Mouse (Mus musculus) hindbrain, embryonic 11.5 days (tissue): ENCODE measurements around the gene Bnip2. TPM values are rescaled to one million over a fixed set of nuclear protein-coding genes. Genes with fewer than 3 reads are reported as not detected.

Source experiments
- ATAC-seq: fragments of 200-750 bp; cut with Nextera tagmentation; 2 replicates; pipeline ENCODE4 v1.8.0; 2017; ENCODE audit warnings: mild to moderate bottlenecking, moderate TSS enrichment, moderate library complexity; ENCODE audit not compliant: low FRiP score
- DNase-seq: peaks from one replicate; pipeline ENCODE4 v3.0.0-alpha.2; 2015; ENCODE audit warnings: low spot score
- H3K27ac ChIP-seq: fragments of 300-500 bp; sonication (generic); 2 replicates; pipeline ENCODE4 v1.5.1; 2014; ENCODE audit warnings: mild to moderate bottlenecking, low read depth, low read length
- H3K27me3 ChIP-seq: fragments of 300-500 bp; sonication (generic); 2 replicates; pipeline ENCODE4 v1.6.1; 2014; ENCODE audit warnings: mild to moderate bottlenecking, low read length, moderate library complexity, mixed read lengths; ENCODE audit not compliant: control insufficient read depth, insufficient read depth
- H3K36me3 ChIP-seq: fragments of 300-500 bp; sonication (generic); 2 replicates; pipeline ENCODE4 v1.6.1; 2014; ENCODE audit warnings: mild to moderate bottlenecking, low read length, moderate library complexity, mixed read lengths; ENCODE audit not compliant: control insufficient read depth, insufficient read depth
- H3K4me1 ChIP-seq: fragments of 300-500 bp; sonication (generic); replicated peaks from 2 replicates; pipeline ENCODE4 v1.6.1; 2014; ENCODE audit warnings: low read length, mixed read lengths; ENCODE audit not compliant: control insufficient read depth, insufficient read depth
- H3K4me2 ChIP-seq: fragments of 300-500 bp; sonication (generic); replicated peaks from 2 replicates; pipeline ENCODE4 v1.6.1; 2014; ENCODE audit warnings: mild to moderate bottlenecking, low read depth, low read length
- H3K4me3 ChIP-seq: fragments of 300-500 bp; sonication (generic); 2 replicates; pipeline ENCODE4 v1.5.1; 2014; ENCODE audit warnings: low read depth, low read length
- H3K9ac ChIP-seq: fragments of 300-500 bp; sonication (generic); 2 replicates; pipeline ENCODE4 v1.6.1; 2014; ENCODE audit warnings: low read depth, low read length
- H3K9me3 ChIP-seq: fragments of 300-500 bp; sonication (generic); 2 replicates; pipeline ENCODE4 v1.6.1; 2016; ENCODE audit warnings: low read length; ENCODE audit not compliant: control insufficient read depth
- WGBS: fragments of 180-500 bp; shearing (Covaris S2); extraction: QIAGEN DNeasy Blood & Tissue Kit; methylation state at CpG from one replicate; pipeline ENCODE4 v1.1.7; 2014; 5-methylcytosine and 5-hydroxymethylcytosine counted together
- polyA plus RNA-seq: library from polyadenylated mRNA; unstranded; fragments of >200 nt; fragmentation: Nextera tagmentation; extraction: Ambion mirVana; gene quantifications from 2 replicates; pipeline ENCODE4 v1.2.1, GENCODE M21; 2014

Gene Bnip2
- polyA plus RNA-seq, 1 experiment from 2014 or later: 124 TPM

DNA sequence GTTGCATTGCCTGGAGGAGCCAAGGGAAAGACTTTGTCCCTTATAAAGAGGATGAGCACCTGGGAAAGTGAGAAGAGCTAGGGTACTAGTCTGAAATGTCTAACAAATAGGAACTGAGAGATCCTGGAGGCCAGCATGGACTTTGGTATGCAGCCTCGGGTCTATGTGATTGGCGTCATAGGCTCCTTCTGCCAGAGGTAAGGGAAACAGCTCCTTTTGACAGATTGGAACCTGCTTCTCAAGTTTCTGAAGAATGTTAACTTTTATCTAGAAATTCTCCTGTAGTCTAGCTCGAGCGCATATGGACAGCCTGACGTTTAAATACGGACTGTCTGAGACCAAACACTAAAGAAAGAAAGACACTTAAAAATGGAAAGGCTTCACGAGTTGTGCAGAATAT, 48.7 kb downstream of the Bnip2 start, which contains the start of gene Gcnt3:
Gcnt3 (minus strand) TSS at position 101 of the 400 bp plus-strand sequence.
- ATAC-seq (no peak), DNase-seq (no peak)
- Histone ChIP-seq H3K27ac (no peak within 1 kb of the TSS), H3K36me3 (no peaks in the 10 kb centered on the region), H3K9me3 (no peaks in the 10 kb centered on the region), H3K9ac (no peak within 1 kb of the TSS), H3K27me3 (no peaks in the 10 kb centered on the region), H3K4me3 (no peak within 1 kb of the TSS), H3K4me2 (no peak within 1 kb of the TSS), H3K4me1 (no peaks in the 10 kb centered on the region)
- WGBS: 93% methylated on average over 7 of the region's 7 CpGs

DNA sequence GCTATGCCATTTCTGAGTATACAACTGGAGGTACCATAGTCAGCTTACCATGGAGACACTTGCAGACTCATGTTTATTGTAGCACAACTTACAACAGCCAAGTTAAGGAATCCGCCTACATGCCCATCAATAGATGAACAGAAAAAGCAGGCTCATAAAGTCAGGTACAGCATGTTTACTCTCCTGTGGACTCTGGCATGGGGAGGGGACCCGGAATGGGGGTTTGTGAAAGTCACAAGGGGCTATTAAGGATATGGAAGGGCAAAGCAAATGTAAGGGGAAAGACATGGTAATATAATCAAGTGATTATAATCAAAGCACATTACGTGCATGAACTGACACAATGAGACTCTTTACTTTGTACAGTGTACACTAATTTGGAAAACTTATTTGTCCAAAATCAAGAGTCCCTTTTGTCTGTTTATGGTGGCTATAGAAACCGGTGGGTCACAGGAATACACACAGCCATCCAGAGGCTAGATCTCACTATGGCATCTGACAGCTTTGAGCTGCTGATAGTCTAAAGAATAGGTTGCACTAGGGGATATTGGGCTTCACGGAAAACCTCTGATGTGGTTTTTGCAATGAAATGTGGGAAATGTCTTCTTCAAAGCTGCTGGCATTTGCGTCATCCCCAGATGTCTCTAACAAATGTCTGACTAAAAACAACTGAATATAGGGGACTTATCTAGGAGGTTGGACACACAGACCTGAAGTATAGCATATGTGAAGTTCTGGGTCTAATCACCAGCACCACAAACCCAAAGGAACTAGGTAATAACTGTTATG, 50.5 kb downstream of the Bnip2 start:
- no peak overlapping the region for H3K4me2 ChIP-seq
- WGBS: 93% methylated on average over 6 of the region's 6 CpGs
- H3K4me3 ChIP-seq: no peak overlapping the region
- no peak overlapping the region for H3K9ac ChIP-seq
- no peaks in the 10 kb centered on the region for H3K9me3 ChIP-seq
- H3K4me1 ChIP-seq: no peaks in the 10 kb centered on the region
- no peaks in the 10 kb centered on the region for H3K27me3 ChIP-seq
- ATAC-seq (no peak), DNase-seq (no peak)
- H3K36me3 ChIP-seq: no peaks in the 10 kb centered on the region
- H3K27ac ChIP-seq: no peak overlapping the region

DNA sequence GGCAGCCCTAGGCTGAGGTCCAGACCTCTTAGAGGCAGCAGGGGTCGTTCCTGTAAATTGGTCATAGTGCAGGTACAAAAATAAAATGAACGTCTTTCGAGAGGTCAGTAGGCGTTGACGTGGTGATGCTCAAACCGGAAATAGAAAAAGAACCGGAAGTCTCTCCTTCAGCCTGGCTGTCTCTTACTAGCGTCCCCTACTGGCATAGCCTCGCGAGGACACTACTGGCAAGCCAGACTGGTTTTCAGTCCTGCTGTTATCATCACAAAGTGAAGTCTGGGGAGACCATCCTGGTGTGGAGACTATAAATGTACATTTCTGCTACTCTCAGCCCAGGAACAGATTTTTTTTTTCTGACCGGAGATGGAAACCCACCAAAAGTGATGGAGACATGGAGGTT, 51.3 kb downstream of the Bnip2 start:
- WGBS: 84% methylated on average over 11 of the region's 11 CpGs

DNA sequence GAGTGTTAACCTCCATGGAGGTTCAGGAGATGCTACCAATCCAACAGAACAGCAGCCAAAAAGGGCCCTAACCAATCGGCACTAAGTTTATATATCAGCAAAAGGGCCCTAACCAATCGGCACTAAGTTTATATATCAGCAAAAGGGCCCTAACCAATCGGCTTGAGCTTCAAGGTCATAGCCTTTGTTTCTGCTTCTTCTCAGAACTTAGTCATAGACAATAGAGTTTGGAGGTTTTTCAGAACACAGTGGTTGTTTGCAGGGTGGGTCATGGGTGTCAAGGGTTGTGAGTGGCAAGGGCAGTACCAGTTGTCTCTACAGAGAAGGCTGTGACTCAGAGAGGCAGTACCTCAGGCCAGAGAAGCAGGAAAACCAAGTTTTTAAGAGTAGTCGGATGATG, 52.9 kb downstream of the Bnip2 start:
- no peaks in the 10 kb centered on the region for H3K36me3 ChIP-seq
- no peak for DNase-seq
- H3K4me3 ChIP-seq: no peak overlapping the region
- WGBS: 93% methylated on average over 4 of the region's 4 CpGs
- no peak overlapping the region for H3K4me2 ChIP-seq
- no peak for ATAC-seq
- no peak overlapping the region for H3K27ac ChIP-seq
- no peaks in the 10 kb centered on the region for H3K9me3 ChIP-seq
- H3K9ac ChIP-seq: no peak overlapping the region
- no peaks in the 10 kb centered on the region for H3K4me1 ChIP-seq
- no peaks in the 10 kb centered on the region for H3K27me3 ChIP-seq

More for the DNA sequence above, 51.3 kb downstream of the Bnip2 start:
- H3K4me1 ChIP-seq: no peaks in the 10 kb centered on the region
- no peaks in the 10 kb centered on the region for H3K36me3 ChIP-seq
- DNase-seq (no peak), ATAC-seq (no peak)
- no peak overlapping the region for H3K4me3 ChIP-seq
- no peak overlapping the region for H3K9ac ChIP-seq
- H3K4me2 ChIP-seq: no peak overlapping the region
- H3K27me3 ChIP-seq: no peaks in the 10 kb centered on the region
- H3K9me3 ChIP-seq: no peaks in the 10 kb centered on the region
- H3K27ac ChIP-seq: no peak overlapping the region

DNA sequence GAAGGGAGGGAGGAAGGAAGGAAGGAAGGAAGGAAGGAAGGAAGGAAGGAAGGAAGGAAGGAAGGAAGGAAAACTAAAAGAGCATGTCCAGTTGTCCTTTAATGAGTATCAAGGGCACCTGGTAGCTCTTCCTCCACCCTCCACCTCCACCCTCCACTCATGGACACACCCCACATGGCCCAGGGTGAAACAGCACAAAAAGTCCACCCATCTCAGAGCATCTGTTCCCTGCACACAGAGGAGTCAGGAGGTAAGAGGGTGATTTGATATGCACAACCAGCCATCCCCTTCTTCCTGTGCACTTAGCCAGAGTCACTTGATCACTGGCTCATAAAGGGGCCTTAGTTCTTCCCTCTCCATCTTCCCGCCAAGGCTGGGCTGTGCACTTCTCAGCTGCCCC, 53.7 kb downstream of the Bnip2 start:
- Histone ChIP-seq H3K27me3 (no peaks in the 10 kb centered on the region), H3K4me1 (no peaks in the 10 kb centered on the region), H3K27ac (no peak overlapping the region), H3K4me3 (no peak overlapping the region), H3K36me3 (no peaks in the 10 kb centered on the region), H3K9ac (no peak overlapping the region), H3K9me3 (no peaks in the 10 kb centered on the region), H3K4me2 (no peak overlapping the region)
- ATAC-seq (no peak), DNase-seq (no peak)
- 75% methylated on average over 1 of the region's 1 CpGs for WGBS

DNA sequence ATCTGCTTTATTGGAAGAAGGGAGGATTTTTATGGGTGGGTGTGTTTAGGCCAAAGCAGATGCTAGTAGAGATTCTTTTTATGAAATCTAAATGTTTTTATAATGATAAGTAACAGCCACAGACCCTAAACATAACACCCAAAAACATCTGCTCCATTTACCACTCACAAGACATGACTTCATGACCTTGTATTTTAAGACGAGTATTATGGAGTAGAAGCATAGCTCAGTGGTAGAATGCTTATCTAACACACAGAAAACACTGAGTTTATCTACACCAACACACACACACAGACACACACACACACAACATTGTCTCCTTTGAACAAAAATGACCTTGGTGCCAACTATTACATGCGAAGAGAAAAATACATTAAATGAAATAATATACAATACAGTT, 55.6 kb downstream of the Bnip2 start:
- DNase-seq: no peak

DNA sequence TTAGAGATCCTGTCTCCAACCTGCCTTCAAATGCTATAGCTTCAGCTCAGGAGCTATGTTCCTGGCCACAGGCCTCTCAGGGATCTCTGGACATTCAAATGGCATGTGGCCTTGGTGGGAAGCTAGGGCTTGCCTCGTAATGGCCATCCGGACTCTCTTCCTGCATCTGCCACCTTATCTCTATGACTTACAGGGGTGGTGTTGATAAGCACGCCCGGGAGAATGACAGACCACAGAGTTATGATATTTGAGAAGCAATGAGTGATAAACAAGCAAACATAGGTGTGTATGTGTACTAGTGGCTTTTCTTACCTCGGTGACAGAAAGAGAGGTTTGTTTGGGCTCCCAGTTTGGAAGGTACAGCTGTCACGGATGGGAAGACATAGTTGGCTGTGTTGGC, 57.0 kb downstream of the Bnip2 start:
- Histone ChIP-seq H3K4me3 (no peak overlapping the region), H3K4me1 (no peaks in the 10 kb centered on the region), H3K9ac (no peak overlapping the region), H3K27ac (no peak overlapping the region), H3K4me2 (no peak overlapping the region), H3K36me3 (no peaks in the 10 kb centered on the region), H3K27me3 (no peaks in the 10 kb centered on the region), H3K9me3 (no peaks in the 10 kb centered on the region)
- ATAC-seq (no peak), DNase-seq (no peak)
- 91% methylated on average over 6 of the region's 6 CpGs for WGBS

More for the DNA sequence above, 55.6 kb downstream of the Bnip2 start:
- H3K9ac ChIP-seq: no peak overlapping the region
- no peaks in the 10 kb centered on the region for H3K4me1 ChIP-seq
- no peaks in the 10 kb centered on the region for H3K9me3 ChIP-seq
- no peak overlapping the region for H3K4me2 ChIP-seq
- no peak overlapping the region for H3K4me3 ChIP-seq
- no peaks in the 10 kb centered on the region for H3K27me3 ChIP-seq
- ATAC-seq: no peak
- no peak overlapping the region for H3K27ac ChIP-seq
- 80% methylated on average over 2 of the region's 2 CpGs for WGBS
- H3K36me3 ChIP-seq: no peaks in the 10 kb centered on the region

DNA sequence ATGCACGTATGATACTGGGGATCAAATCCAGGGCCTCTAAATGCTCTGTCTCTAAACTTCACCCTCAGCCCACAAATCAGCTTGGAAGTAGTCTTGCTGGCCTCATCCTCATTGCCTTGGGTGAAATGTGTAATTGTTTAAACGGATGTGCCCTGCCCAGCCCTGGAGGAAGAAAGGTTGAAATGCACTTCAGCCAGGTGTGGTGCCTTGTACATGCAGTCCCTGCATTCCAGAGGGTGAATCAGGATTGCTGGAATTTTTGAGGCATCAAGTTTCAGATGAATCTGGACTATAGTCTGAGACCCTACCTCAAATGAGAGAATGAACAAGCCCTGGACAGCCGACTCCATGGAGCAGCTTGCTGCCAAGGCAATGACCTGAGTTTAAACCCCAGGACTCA, 58.6 kb downstream of the Bnip2 start:
- Histone ChIP-seq H3K4me1 (no peaks in the 10 kb centered on the region), H3K4me3 (no peak overlapping the region), H3K9me3 (no peaks in the 10 kb centered on the region), H3K27me3 (no peaks in the 10 kb centered on the region), H3K27ac (no peak overlapping the region), H3K9ac (no peak overlapping the region), H3K4me2 (no peak overlapping the region), H3K36me3 (no peaks in the 10 kb centered on the region)
- 69% methylated on average over 3 of the region's 3 CpGs for WGBS
- ATAC-seq: no peak
- DNase-seq: no peak

DNA sequence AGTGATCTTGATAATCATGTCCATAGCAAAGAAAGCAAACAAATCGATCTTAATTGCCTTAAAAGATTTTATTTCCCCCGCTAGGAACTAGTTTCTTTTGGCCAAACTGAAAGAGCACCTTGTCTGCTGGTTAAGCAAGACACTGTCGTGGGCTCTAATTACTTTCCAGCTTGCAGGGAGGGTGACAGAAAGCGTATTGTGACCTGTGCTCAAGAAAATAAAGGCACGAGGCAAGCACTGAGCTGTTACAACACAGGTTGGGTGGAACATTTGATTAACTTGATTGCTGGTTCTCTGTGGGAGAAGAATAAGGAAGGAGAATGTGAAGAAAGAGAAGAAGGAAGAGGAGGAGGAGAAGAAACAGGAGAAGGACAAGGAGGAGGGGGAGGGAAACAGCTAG, 59.0 kb downstream of the Bnip2 start:
- Histone ChIP-seq H3K9me3 (no peaks in the 10 kb centered on the region), H3K27ac (no peak overlapping the region), H3K4me3 (no peak overlapping the region), H3K4me1 (no peaks in the 10 kb centered on the region), H3K9ac (no peak overlapping the region), H3K36me3 (no peaks in the 10 kb centered on the region), H3K4me2 (no peak overlapping the region), H3K27me3 (no peaks in the 10 kb centered on the region)
- ATAC-seq (no peak), DNase-seq (no peak)
- 54% methylated on average over 5 of the region's 5 CpGs for WGBS
